Mouse (Mus musculus): ENCODE measurements around the gene E030025P04Rik.

The E030025P04Rik gene

GRCm38 (mm10) chr11:109100266-109100665, 43.9 kb downstream of the E030025P04Rik start:
- DNase-seq = no peak

DNA sequence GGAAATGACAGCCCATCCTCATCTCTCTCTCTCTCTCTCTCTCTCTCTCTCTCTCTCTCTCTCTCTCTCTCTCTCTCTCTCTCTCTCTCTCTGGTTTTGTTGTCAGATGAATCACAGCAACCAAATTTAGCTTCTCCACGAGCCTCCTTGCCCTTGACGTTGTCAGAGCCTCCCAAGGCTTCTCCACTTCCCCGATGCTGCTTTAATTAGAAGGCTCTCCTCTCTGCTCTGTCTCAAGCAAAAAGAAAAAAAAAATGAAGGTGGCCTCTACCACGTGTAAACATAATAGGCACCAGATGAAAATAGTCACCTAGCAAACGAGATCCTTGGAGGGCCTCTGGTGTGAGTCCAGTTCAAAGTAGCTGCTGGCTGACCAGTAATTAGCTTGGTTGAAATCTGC, 52.3 kb downstream of the E030025P04Rik start:
- DNase-seq = no peak

Data from thymus, postnatal 4 days (tissue).